Mouse (Mus musculus) lung, adult 2 months (tissue): ENCODE measurements around the gene Sigirr. TPM values are rescaled to one million over a fixed set of nuclear protein-coding genes. Genes with fewer than 3 reads are reported as not detected.

Experiments used
- DNase-seq: peaks from one replicate; pipeline ENCODE4 v3.0.0; 2022
- H3K4me1 ChIP-seq: fragments of 200-500 bp; 2 replicates; pipeline ENCODE4 v1.6.1; 2011; ENCODE audit warnings: low read length; ENCODE audit not compliant: control insufficient read depth, insufficient read depth
- H3K4me3 ChIP-seq: fragments of 200-500 bp; replicated peaks from 2 replicates; pipeline ENCODE3; 2011; ENCODE audit warnings: low read depth, mild to moderate bottlenecking, control low read depth, low read length; ENCODE audit errors: extremely low read depth
- CTCF ChIP-seq: fragments of 200-500 bp; IDR thresholded peaks from 2 replicates; pipeline ENCODE4 v1.5.1; 2011; ENCODE audit warnings: mild to moderate bottlenecking, low read length, control low read depth; ENCODE audit not compliant: insufficient read depth
- POLR2A ChIP-seq: fragments of 200-500 bp; IDR thresholded peaks from 2 replicates; pipeline ENCODE4 v1.6.1; 2011; ENCODE audit warnings: low read depth, mild to moderate bottlenecking, control low read depth, low read length, borderline replicate concordance; ENCODE audit errors: extremely low read depth
- WGBS: fragments of 180-500 bp; shearing (Covaris S2); methylation state at CpG from one replicate; pipeline ENCODE4 v1.1.7; 2018; 5-methylcytosine and 5-hydroxymethylcytosine counted together
- polyA plus RNA-seq: library from polyadenylated mRNA; depleted of rRNA; stranded (reverse); fragments of >200 nt; gene quantifications from 2 replicates; pipeline ENCODE4 v1.2.3, GENCODE M21; 2012

Gene Sigirr
- polyA plus RNA-seq, 1 experiment, result 40.6 TPM

- Histone ChIP-seq H3K4me1 (peaks cover 10% of the 10 kb centered on the region), H3K4me3 (peak overlapping the region; percentile 65)
- TF ChIP-seq POLR2A (peak; percentile 46; the same call in 1 of the 2 replicates), CTCF (0 out of 2 replicates have a peak, but pooled peaks have one; percentile 12)
- peak; percentile 53 for DNase-seq
- WGBS, result 23% methylated on average over 6 of the region's 6 CpGs
These were observed 3.7 kb downstream of the Sigirr start for GRCm38 (mm10) chr7:141096649-141097056.

- peaks cover 10% of the 10 kb centered on the region for H3K4me1 ChIP-seq
- TF ChIP-seq POLR2A (no peak), CTCF (no peak)
- no peak for DNase-seq
- peak overlapping the region; percentile 65 for H3K4me3 ChIP-seq
- WGBS, result 56% methylated on average over 6 of the region's 6 CpGs
These were observed 4.4 kb downstream of the Sigirr start for GRCm38 (mm10) chr7:141096021-141096420.

GRCm38 (mm10) chr7:141094487-141095205 is 5.7 kb downstream of the Sigirr start:
- H3K4me1 ChIP-seq, result peaks cover 10% of the 10 kb centered on the region
- TF ChIP-seq POLR2A, result no peak
- no peak for TF ChIP-seq CTCF
- H3K4me3 ChIP-seq, result no peak overlapping the region
- 63% methylated on average over 15 of the region's 15 CpGs for WGBS
- DNase-seq, result no peak

- Histone ChIP-seq H3K4me1 (peaks cover 7% of the 10 kb centered on the region), H3K4me3 (no peak overlapping the region)
- no peak for TF ChIP-seq CTCF
- TF ChIP-seq POLR2A, result no peak
- WGBS, result 86% methylated on average over 6 of the region's 6 CpGs
- DNase-seq, result no peak
These were observed 6.4 kb downstream of the Sigirr start for GRCm38 (mm10) chr7:141093950-141094349.

GRCm38 (mm10) chr7:141092051-141092735 is 8.2 kb downstream of the Sigirr start:
- peaks cover 7% of the 10 kb centered on the region for H3K4me1 ChIP-seq
- TF ChIP-seq CTCF (peak; percentile 70), POLR2A (peak; percentile 15; the same call in 1 of the 2 replicates)
- H3K4me3 ChIP-seq, result no peak overlapping the region
- DNase-seq, result peak; percentile 83
- WGBS, result 15% methylated on average over 37 of the region's 37 CpGs

GRCm38 (mm10) chr7:141090228-141090627 is 10.1 kb downstream of the Sigirr start:
- Histone ChIP-seq H3K4me1 (no peaks in the 10 kb centered on the region; the same call in 1 of the 2 replicates), H3K4me3 (no peak overlapping the region)
- DNase-seq, result no peak
- TF ChIP-seq POLR2A (no peak), CTCF (no peak)
- 65% methylated on average over 8 of the region's 8 CpGs for WGBS

- DNase-seq, result no peak
- 14% methylated on average over 18 of the region's 18 CpGs for WGBS
- no peak for TF ChIP-seq CTCF
- H3K4me3 ChIP-seq, result no peak overlapping the region
- H3K4me1 ChIP-seq, result no peaks in the 10 kb centered on the region
These were observed 11.9 kb downstream of the Sigirr start for GRCm38 (mm10) chr7:141088473-141088872.

GRCm38 (mm10) chr7:141087894-141088293 is 12.5 kb downstream of the Sigirr start:
- no peak for DNase-seq
- WGBS, result 17% methylated on average over 8 of the region's 8 CpGs
- Histone ChIP-seq H3K4me1 (no peaks in the 10 kb centered on the region), H3K4me3 (no peak overlapping the region)
- TF ChIP-seq POLR2A (no peak), CTCF (no peak)

GRCm38 (mm10) chr7:141079481-141080449 is 20.6 kb downstream of the Sigirr start:
- peak; percentile 38; the same call in 1 of the 2 replicates for TF ChIP-seq POLR2A
- TF ChIP-seq CTCF, result no peak
- 42% methylated on average over 34 of the region's 34 CpGs for WGBS
- Histone ChIP-seq H3K4me1 (no peaks in the 10 kb centered on the region), H3K4me3 (peak overlapping the region; percentile 77)
- peak; percentile 62 for DNase-seq
